Mouse (Mus musculus): ENCODE data around the gene Unc119b. TPM values are rescaled to one million over a fixed set of nuclear protein-coding genes. Genes with fewer than 3 reads are reported as not detected.
A peak's percentile ranks its signal among the peaks of the same experiment; 100 is the strongest.

Gene Unc119b
- polyA plus RNA-seq, 1 experiment, result 1.3 TPM

DNA sequence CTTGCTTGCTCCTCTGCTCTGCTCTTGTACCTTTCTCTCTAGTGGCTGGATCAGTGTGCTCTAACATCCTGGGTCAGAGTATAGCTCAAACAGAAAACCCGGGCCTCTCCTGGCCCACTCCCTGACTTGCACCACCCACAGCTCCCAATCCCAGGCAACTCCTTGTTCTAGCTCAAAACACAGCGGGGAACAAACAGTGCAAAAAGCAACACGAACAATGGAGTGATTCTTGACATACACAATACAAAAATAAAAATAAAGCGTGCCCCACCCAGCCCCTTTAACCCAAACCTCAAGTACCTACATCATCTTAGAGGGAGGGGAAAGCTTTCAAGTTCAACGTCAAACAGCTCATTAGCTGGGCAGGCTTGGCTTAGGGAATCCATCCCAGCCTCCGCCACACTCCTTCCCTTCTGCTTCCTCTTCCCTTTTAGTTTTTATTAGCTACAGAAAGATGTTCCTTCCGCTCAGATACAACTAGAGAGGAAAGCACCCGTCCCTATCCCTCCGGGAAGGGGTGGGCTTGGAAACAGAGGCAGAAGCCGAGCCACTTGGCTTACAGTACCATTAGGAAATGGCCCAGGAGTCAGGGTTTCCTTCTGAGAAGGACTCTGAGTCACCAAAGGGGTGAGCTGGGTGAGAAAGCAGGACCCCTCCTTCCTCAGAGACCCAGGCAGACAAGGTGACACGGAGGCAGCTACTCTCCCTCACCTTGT, 10.6 kb upstream of the Unc119b start:
- Histone ChIP-seq H3K36me3 (ENCODE audit: control insufficient read depth) (peaks cover 52% of the 10 kb centered on the region), H3K27me3 (ENCODE audit: control insufficient read depth) (no peaks in the 10 kb centered on the region), H3K9me3 (ENCODE audit: control insufficient read depth, low read length) (no peaks in the 10 kb centered on the region), H3K4me1 (ENCODE audit: control insufficient read depth) (no peaks in the 10 kb centered on the region; the same call in 1 of the 2 replicates), H3K4me3 (replicated peaks) (no peak overlapping the region)
- TF ChIP-seq TAL1 (IDR thresholded peaks at IDR 0.05; ENCODE audit: low read length) (no peak), GATA1 (IDR thresholded peaks at IDR 0.05; ENCODE audit: low read length) (no peak)

DNA sequence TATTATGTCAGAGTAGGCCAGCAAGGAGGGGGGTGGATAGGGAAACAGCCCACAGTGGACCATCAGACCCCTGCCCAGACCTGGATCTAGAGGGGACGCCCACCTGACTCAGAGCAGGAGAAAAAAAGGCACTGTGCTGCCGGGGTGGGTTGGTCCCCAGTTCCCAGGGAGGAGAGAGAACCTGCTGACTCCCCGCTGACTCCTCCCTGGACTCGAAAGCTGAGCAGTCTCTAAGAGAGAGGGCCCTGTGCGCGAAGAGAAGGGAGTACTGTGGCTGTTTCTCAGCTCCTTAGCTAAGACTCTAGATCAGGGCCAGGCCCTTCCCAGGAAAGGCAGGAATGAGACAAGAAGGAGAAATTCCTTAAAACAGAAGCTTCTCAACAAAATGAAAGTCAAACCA, 9.7 kb upstream of the Unc119b start:
- H3K4me1 ChIP-seq (ENCODE audit: control insufficient read depth), result no peaks in the 10 kb centered on the region; the same call in 1 of the 2 replicates
- no peaks in the 10 kb centered on the region for H3K9me3 ChIP-seq (ENCODE audit: control insufficient read depth, low read length)
- no peaks in the 10 kb centered on the region for H3K27me3 ChIP-seq (ENCODE audit: control insufficient read depth)
- TF ChIP-seq GATA1 (IDR thresholded peaks at IDR 0.05; ENCODE audit: low read length) (no peak), TAL1 (IDR thresholded peaks at IDR 0.05; ENCODE audit: low read length) (no peak)
- H3K36me3 ChIP-seq (ENCODE audit: control insufficient read depth), result peaks cover 43% of the 10 kb centered on the region
- H3K4me3 ChIP-seq (replicated peaks), result no peak overlapping the region

DNA sequence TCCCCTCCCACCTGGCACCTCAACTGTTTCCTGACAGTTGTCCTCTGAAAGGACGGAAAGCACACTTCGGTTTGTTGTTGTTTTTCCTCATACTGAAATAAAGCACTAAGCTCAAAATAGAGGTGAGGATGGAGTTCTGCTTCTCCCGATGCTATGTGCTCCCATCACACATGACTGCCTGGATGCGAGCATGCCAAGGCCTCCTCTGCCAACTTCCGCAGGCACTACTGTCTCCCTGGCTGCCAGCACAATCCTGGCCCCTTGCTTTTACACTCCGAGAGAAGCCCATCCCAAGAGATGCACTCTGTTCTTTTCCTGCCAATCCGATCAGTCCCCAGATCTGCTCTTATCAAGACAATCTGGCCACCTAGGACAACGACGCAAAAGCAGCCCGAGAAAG, 8.8 kb upstream of the Unc119b start:
- no peaks in the 10 kb centered on the region; the same call in 1 of the 2 replicates for H3K4me1 ChIP-seq (ENCODE audit: control insufficient read depth)
- peaks cover 39% of the 10 kb centered on the region for H3K36me3 ChIP-seq (ENCODE audit: control insufficient read depth)
- no peaks in the 10 kb centered on the region for H3K9me3 ChIP-seq (ENCODE audit: control insufficient read depth, low read length)
- TF ChIP-seq TAL1 (IDR thresholded peaks at IDR 0.05; ENCODE audit: low read length), result no peak
- TF ChIP-seq GATA1 (IDR thresholded peaks at IDR 0.05; ENCODE audit: low read length), result no peak
- no peaks in the 10 kb centered on the region for H3K27me3 ChIP-seq (ENCODE audit: control insufficient read depth)
- H3K4me3 ChIP-seq (replicated peaks), result no peak overlapping the region

DNA sequence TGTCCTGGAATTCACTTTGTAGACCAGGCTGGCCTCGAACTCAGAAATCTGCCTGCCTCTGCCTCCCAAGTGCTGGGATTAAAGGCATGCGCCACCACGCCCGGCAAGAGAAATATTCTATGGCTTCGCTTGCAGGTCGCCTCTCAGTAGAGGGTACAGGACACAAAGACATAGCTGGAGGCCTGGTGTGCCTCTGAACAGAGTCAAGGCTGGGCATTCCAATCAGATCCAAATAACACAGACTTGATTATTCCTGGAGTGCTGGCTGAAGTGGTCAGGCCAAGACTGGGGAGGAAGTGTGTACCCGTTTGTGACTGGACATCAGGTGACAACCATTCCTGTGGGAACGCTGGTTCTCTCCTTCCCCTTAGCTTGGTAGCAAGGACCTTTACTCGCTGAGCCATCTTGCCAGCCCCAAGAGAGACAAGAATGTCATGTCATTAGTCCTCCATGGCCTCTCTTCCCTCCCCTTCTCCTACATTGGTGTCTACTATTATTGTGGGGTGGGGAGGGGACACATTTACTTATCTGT, 7.5 kb upstream of the Unc119b start:
- Histone ChIP-seq H3K36me3 (ENCODE audit: control insufficient read depth) (peaks cover 26% of the 10 kb centered on the region), H3K27me3 (ENCODE audit: control insufficient read depth) (peaks cover 11% of the 10 kb centered on the region), H3K4me3 (replicated peaks) (no peak overlapping the region), H3K4me1 (ENCODE audit: control insufficient read depth) (no peaks in the 10 kb centered on the region; the same call in 1 of the 2 replicates), H3K9me3 (ENCODE audit: control insufficient read depth, low read length) (no peaks in the 10 kb centered on the region)
- TF ChIP-seq TAL1 (IDR thresholded peaks at IDR 0.05; ENCODE audit: low read length) (no peak), GATA1 (IDR thresholded peaks at IDR 0.05; ENCODE audit: low read length) (no peak)

DNA sequence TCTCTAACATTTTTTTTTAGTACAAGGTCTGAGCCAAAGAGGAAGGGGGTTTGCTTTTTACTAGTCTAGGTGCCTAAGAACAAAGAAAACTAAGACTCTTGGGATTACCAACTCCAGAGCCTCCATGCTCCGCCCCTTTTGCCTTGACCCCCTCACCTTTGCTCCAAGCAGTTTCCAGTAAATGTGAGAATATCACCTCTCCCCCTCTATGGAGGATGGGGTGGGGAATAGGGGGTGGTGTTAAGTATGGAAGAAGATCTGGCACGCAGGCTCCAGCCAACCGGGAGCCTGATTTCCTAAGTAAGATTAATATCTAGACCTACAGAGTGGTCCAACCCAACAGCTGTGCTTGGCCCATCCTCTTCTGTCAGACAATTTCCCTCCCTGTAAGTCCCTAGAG, 6.0 kb upstream of the Unc119b start:
- Histone ChIP-seq H3K36me3 (ENCODE audit: control insufficient read depth) (peaks cover 11% of the 10 kb centered on the region), H3K4me1 (ENCODE audit: control insufficient read depth) (no peaks in the 10 kb centered on the region), H3K27me3 (ENCODE audit: control insufficient read depth) (peaks cover 22% of the 10 kb centered on the region), H3K4me3 (replicated peaks) (no peak overlapping the region), H3K9me3 (ENCODE audit: control insufficient read depth, low read length) (no peaks in the 10 kb centered on the region)
- no peak for TF ChIP-seq TAL1 (IDR thresholded peaks at IDR 0.05; ENCODE audit: low read length)
- no peak for TF ChIP-seq GATA1 (IDR thresholded peaks at IDR 0.05; ENCODE audit: low read length)

DNA sequence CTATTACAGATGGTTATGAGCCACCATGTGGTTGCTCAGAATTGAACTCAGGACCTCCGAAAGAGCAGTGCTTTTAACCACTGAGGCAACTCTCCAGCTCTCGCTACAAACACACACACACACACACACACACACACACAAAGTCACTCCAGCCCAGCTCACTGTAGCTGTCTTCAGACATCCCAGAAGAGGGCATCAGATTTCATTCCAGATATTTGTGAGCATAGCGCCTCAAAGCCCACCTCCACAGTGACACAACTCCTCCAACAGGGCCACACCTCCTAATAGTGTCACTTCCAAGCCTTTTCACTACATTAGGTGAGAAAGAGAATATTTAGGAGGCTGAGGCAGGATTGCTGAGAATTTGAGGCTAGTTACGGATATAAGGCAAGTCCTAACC, 4.3 kb upstream of the Unc119b start:
- Histone ChIP-seq H3K4me3 (replicated peaks) (no peak overlapping the region), H3K4me1 (ENCODE audit: control insufficient read depth) (peaks cover 7% of the 10 kb centered on the region), H3K36me3 (ENCODE audit: control insufficient read depth) (peaks cover 5% of the 10 kb centered on the region; the same call in 1 of the 2 replicates), H3K9me3 (ENCODE audit: control insufficient read depth, low read length) (no peaks in the 10 kb centered on the region; the same call in 1 of the 2 replicates), H3K27me3 (ENCODE audit: control insufficient read depth) (peaks cover 24% of the 10 kb centered on the region)
- TF ChIP-seq TAL1 (IDR thresholded peaks at IDR 0.05; ENCODE audit: low read length), result no peak
- no peak for TF ChIP-seq GATA1 (IDR thresholded peaks at IDR 0.05; ENCODE audit: low read length)

DNA sequence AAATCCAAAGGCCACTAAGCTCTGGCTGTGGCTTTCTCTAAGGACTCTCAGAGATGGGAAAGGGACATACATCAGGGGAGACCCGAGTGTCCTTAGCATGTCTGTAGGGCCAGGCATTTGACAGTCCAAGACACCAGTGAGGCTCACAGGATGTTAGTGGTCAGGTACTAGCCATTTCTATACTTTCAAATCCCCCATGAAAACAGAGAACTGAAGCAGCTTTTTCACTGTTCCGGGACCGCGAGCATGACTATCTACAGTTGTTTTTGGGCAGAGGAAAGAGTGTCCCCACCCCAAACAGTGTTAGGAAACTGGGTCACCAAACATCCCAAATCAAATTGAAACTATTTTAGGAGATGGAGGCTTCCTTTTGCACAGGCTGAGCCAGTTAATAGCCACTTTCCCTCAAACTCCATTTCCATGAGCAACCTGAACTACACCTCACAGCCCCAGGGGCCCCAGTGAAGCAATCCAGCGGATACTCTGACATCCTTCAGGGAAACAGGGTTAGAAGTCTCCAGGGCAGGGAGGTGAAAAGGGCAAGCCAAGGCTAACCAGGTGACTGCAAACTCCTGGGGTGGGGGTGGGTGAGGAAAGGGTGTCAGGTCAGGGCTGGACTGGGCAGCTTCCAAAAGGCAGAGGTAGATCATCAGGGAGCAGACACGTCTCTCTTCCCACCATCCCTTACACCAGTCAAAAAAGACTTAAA, 1.3 kb downstream of the Unc119b start:
- TF ChIP-seq TAL1 (IDR thresholded peaks at IDR 0.05; ENCODE audit: low read length) (no peak), GATA1 (IDR thresholded peaks at IDR 0.05; ENCODE audit: low read length) (no peak)
- Histone ChIP-seq H3K4me3 (replicated peaks) (peak overlapping the region; percentile 82), H3K4me1 (ENCODE audit: control insufficient read depth) (peaks cover 19% of the 10 kb centered on the region), H3K9me3 (ENCODE audit: control insufficient read depth, low read length) (no peaks in the 10 kb centered on the region; the same call in 1 of the 2 replicates), H3K27me3 (ENCODE audit: control insufficient read depth) (peaks cover 29% of the 10 kb centered on the region), H3K36me3 (ENCODE audit: control insufficient read depth) (peaks cover 13% of the 10 kb centered on the region)

DNA sequence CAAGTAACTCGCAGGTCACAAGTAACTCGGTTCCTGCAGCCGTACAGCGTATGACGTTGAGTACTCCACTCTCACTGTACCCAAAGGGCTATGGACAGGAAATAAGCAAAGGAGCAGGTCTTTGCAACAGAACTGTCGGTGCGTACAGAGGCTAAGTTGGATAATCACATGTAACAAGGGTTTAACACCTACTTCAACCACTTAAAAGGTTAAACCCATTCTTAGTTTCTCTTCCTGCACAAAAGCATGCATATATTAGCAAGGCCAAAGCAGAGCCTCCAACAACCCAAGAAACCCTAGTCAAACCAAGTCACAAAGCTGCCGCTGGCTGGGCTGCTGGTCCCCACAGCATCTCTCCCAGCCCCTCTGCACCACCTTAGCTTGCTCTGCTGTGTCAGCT, 2.3 kb downstream of the Unc119b start:
- Histone ChIP-seq H3K9me3 (ENCODE audit: control insufficient read depth, low read length) (no peaks in the 10 kb centered on the region; the same call in 1 of the 2 replicates), H3K4me3 (replicated peaks) (no peak overlapping the region), H3K36me3 (ENCODE audit: control insufficient read depth) (peaks cover 22% of the 10 kb centered on the region), H3K4me1 (ENCODE audit: control insufficient read depth) (peaks cover 19% of the 10 kb centered on the region), H3K27me3 (ENCODE audit: control insufficient read depth) (peaks cover 20% of the 10 kb centered on the region)
- no peak for TF ChIP-seq TAL1 (IDR thresholded peaks at IDR 0.05; ENCODE audit: low read length)
- TF ChIP-seq GATA1 (IDR thresholded peaks at IDR 0.05; ENCODE audit: low read length), result no peak

DNA sequence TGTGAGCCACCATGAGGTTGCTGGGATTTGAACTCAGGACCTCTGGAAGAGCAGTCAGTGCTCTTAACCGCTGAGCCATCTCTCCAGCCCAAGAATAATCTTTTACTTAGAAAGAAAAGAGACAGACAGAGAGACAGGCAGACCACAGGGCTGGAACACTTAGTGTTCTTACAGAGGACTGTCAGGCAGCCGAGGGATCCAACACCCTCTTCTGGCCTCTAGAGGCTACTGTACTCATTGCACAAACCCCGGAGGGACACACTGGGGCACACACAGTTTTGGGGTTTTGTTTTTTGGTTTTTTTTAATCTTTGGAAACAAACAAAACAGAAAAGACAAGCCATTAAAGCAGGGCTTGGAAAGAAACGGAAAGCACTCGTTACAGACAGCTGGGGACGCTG, 5.4 kb downstream of the Unc119b start:
- H3K27me3 ChIP-seq (ENCODE audit: control insufficient read depth), result peaks cover 6% of the 10 kb centered on the region
- H3K9me3 ChIP-seq (ENCODE audit: control insufficient read depth, low read length), result no peaks in the 10 kb centered on the region
- H3K4me3 ChIP-seq (replicated peaks), result no peak overlapping the region
- peaks cover 20% of the 10 kb centered on the region for H3K4me1 ChIP-seq (ENCODE audit: control insufficient read depth)
- no peak for TF ChIP-seq TAL1 (IDR thresholded peaks at IDR 0.05; ENCODE audit: low read length)
- TF ChIP-seq GATA1 (IDR thresholded peaks at IDR 0.05; ENCODE audit: low read length), result no peak
- peaks cover 44% of the 10 kb centered on the region for H3K36me3 ChIP-seq (ENCODE audit: control insufficient read depth)

All from erythroblast, embryonic 14.5 days (primary cell).